Mouse (Mus musculus) hematopoietic multipotent progenitor cell, adult 10-12 weeks (in vitro differentiated cells): Measurements from ENCODE around the gene Setdb1. TPM values are rescaled to one million over a fixed set of nuclear protein-coding genes. Genes with fewer than 3 reads are reported as not detected.

Source experiments
- polyA plus RNA-seq: library from polyadenylated mRNA; stranded (reverse); fragments of >175 nt; gene quantifications from 2 replicates; pipeline ENCODE4 v1.2.3, GENCODE M21; 2012; ENCODE audit warnings: low replicate concordance

Gene Setdb1
- 10.9 and 12.9 TPM in 2 replicates for polyA plus RNA-seq

DNA sequence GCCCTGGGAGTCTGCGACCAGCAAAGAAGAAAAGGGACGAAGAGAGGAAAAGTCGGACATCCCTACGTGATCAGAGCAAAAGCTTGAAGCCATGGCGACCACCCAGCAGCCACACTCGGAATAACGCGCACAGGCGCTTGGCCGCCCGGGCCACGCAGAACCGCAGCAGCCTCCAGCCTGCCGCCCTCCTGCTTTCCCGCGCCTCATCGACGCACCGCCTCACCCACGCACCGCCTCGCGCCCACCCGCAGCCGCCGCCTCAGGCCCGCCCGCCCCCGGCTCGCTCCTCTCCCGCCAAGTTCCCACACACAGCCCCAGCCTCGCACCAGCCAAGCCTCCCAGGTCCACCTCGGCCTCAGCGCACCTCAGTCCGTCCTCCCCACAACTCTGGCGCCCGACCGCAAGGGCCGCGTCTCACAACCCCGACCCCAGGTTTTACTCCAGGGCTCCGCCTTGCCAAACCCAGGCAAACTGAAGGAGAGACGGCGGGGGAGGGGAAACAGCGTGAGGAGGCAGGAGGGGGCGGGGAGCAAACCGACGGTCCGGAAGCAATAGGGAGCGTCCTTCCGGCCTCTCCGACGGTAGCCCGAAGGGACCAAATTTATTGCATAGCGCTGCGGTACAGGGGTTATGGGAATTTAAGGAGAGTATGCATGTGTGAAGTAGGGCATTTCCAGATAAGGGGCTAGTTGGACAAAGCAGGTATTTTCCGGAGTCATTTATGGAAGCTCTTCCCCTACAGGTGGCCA, at the start of gene Setdb1:
Setdb1 (minus strand) TSS at position 502 of the 749 bp plus-strand sequence.

DNA sequence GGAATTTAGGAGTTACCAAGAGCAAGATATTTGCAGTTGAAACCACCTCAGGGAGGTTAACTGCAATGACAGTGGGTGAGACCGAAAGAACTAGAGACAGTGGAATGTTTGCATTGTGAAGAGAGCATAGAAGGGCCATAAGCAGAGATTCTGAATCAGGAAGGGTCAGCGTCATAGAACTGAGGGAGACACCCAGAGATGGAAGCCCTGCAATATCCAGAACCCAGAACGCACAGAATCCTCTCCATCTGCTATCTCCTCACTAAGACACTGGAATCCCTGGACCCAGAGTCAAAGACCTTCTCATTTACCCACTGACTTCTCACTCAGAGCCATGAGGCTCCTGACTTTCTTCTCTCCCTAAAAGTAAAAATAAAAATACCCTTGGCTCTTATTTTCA, 45.7 kb upstream of the Setdb1 start, which contains the start of gene 4930558C23Rik:
4930558C23Rik (minus strand) TSS at position 101 of the 400 bp plus-strand sequence.

DNA sequence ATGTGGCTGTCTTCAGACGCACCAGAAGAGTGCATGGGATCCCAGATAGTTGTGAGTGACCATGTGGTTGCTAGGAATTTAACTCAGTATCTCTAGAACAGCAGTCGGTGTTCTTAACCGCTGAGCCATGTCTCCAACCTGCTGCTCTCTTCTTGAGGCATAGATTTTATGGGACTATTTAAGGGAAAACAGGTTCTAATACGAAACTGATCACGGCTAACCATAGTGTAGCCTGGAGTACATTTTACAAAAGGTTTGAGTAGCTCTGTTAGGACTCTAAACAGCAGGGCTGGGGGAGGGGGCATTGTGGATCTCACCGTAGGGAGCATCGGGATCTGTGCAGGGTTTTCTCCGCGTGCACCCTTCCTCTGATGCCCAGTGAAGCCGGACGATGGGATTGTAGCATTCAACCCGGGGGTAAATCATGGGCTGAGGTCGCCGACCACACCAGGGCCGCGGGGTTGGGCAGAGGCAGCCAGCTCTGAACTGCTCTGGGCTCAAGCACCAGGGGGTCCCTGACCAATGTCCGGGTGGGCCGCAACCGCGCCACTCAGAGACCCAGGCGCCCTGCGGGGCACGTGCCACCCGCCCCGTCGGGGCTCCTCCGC, 42.4 kb downstream of the Setdb1 start, which contains the start of gene Cers2:
Cers2 (plus strand) TSS at position 306 of the 608 bp plus-strand sequence.

DNA sequence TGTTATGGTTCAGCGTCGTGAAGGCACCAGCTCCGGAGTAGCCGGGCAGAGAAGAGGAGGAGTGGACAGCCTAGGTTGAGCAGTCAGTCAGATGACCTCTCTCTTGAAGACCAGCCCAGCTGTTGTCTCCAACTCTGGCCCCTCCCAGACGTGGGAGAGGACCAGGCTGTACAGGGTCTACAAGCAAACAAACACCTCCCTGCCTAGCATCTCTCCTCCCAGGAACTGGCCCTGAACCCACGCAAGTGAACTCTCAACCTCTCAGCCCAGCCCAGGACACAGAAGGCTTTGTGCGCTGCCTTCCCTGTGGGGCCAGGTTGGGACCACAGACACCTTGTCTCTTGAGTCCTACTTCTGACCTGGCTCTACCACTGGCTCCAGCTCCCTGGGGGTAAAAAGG, 49.9 kb downstream of the Setdb1 start, which contains the start of gene Anxa9:
Anxa9 (minus strand) TSS at position 77 of the 400 bp plus-strand sequence.

DNA sequence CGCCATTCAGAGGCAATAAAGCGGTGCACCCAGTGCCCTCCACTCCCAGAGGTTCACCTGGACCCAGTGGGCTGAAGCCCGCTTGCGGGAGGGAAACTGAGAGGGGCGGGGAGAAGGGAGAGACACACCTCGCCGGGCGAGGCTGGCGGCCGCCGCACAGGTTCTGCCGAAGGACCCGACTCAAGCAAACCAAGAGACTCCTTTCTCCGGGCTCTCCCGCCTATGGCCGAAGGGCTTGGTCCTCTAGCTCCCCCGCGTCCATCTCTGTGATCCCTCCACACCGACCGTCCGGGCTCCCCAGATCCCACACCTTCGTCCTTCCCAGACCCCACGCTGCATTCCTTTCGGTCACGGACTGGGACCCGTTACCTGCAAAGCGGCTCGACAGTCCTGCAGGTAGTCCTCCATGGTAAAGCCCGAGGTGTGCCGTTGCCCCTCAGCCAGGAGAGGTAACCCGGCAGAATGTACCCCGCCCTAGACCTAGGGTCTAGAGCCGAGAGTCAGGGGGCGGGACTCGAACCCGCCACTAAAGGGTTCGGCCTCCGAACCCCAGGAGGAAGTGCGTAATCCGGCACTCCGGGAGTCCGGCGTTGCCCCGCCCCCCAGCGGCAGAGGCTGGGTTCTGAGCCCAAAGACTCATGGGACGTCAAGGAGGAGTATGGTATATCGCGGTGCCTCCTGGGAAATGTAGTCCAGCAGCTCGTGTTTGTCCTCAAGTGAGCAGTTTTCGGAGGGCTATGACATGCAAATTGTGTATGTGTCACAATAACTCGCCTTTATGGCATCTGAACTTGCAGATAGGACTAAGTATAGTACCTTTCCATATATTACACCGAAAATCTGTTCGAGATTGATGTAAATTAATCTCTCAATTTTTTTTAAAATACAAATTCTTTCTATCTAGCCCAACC, 75.5 kb downstream of the Setdb1 start, which contains the start of the genes Mindy1 and Prune1:
Mindy1 (plus strand) TSS at position 130 of the 911 bp plus-strand sequence.
Prune1 (minus strand) TSS at position 861 of the 911 bp plus-strand sequence.

Other genes with a start within 250 kb of the Setdb1 start
- 140 and 262 TPM in 2 replicates for gene Vps72, start 246.2 kb downstream of the Setdb1 start, polyA plus RNA-seq
- 0.58 and 0.82 TPM in 2 replicates for gene Tmod4, start 232.7 kb downstream of the Setdb1 start, polyA plus RNA-seq
- 6.6 and 11.8 TPM in 2 replicates for gene Scnm1, start 223.2 kb downstream of the Setdb1 start, polyA plus RNA-seq
- 3.3 and 6.5 TPM in 2 replicates for gene Lysmd1, start 223.1 kb downstream of the Setdb1 start, polyA plus RNA-seq
- gene Tnfaip8l2, start 214.8 kb downstream of the Setdb1 start, polyA plus RNA-seq = 29.6 and 79.9 TPM in 2 replicates
- gene Sema6c, start 196.7 kb downstream of the Setdb1 start, polyA plus RNA-seq = 1.1 and 3.6 TPM in 2 replicates
- gene Gabpb2, start 139.3 kb downstream of the Setdb1 start, polyA plus RNA-seq = 3.9 and 10.3 TPM in 2 replicates
- 386 and 443 TPM in 2 replicates for gene Cdc42se1, start 128.5 kb downstream of the Setdb1 start, polyA plus RNA-seq
- gene Mllt11, start 125.0 kb downstream of the Setdb1 start, polyA plus RNA-seq = 6.9 and 11.0 TPM in 2 replicates
- 0.49 TPM in 1 of 2 replicates, not detected in the other for gene Gm128, start 115.6 kb downstream of the Setdb1 start, polyA plus RNA-seq
- not detected in 2 replicates for gene Bnipl, start 106.0 kb downstream of the Setdb1 start, polyA plus RNA-seq
- 71.0 and 165 TPM in 2 replicates for gene Mindy1, start 75.9 kb downstream of the Setdb1 start, polyA plus RNA-seq
- gene Prune1, start 75.1 kb downstream of the Setdb1 start, polyA plus RNA-seq = 1.8 and 3.6 TPM in 2 replicates
- 0.63 and 0.64 TPM in 2 replicates for gene Anxa9, start 50.0 kb downstream of the Setdb1 start, polyA plus RNA-seq
- 194 and 233 TPM in 2 replicates for gene Cers2, start 42.4 kb downstream of the Setdb1 start, polyA plus RNA-seq
- gene 4930558C23Rik, start 45.6 kb upstream of the Setdb1 start, polyA plus RNA-seq = not detected in 2 replicates
- 32.9 and 52.8 TPM in 2 replicates for gene Arnt, start 77.2 kb upstream of the Setdb1 start, polyA plus RNA-seq
- 0.08 TPM in 1 of 2 replicates, not detected in the other for gene Ctsk, start 142.1 kb upstream of the Setdb1 start, polyA plus RNA-seq
- 19.9 and 33.2 TPM in 2 replicates for gene Ctss, start 169.6 kb upstream of the Setdb1 start, polyA plus RNA-seq
- gene Hormad1, start 202.5 kb upstream of the Setdb1 start, polyA plus RNA-seq = not detected in 2 replicates
- 2.8 and 2.9 TPM in 2 replicates for gene Golph3l, start 231.7 kb upstream of the Setdb1 start, polyA plus RNA-seq